Comparison of ENCODE assay signal across 9 mouse cellular contexts in genomic region chr10:99197607-99198305, GRCm38 (mm10).
DNase-seq lines count a peak whose midpoint lies in the region; ATAC-seq lines count a peak whose summit lies in the region.
"Had no signal": no experiment of that assay in that cellular context is flagged by ENCODE, and none has a peak within 500 bp of the region (broad histone marks: within the 10 kb centered on the region; RNA-seq: fewer than 3 reads in every experiment).

No protein-coding gene starts in this region.

- no peak overlapping the region for H3K4me3 ChIP-seq in hindbrain, embryonic 11.5 days (ENCODE audit: low read depth, low read length)
- no peak overlapping the region for H3K4me3 ChIP-seq in kidney, embryonic 16.5 days (ENCODE audit: low read length)

- no peaks in the 10 kb centered on the region for H3K36me3 ChIP-seq in hindbrain, embryonic 11.5 days (ENCODE audit: control insufficient read depth, insufficient read depth, low read length)
- peaks cover 4% of the 10 kb centered on the region; the same call in 1 of the 2 replicates for H3K36me3 ChIP-seq in kidney, embryonic 16.5 days (ENCODE audit: insufficient read depth, low read length)

- 61% methylated on average over 9 of the region's 9 CpGs for WGBS in hindbrain, embryonic 11.5 days
- WGBS in kidney, embryonic 16.5 days, result 82% methylated on average over 9 of the region's 9 CpGs

- no peaks in the 10 kb centered on the region for H3K9me3 ChIP-seq in hindbrain, embryonic 11.5 days (ENCODE audit: control insufficient read depth, low read length)
- H3K9me3 ChIP-seq in kidney, embryonic 16.5 days (ENCODE audit: low read length), result no peaks in the 10 kb centered on the region

- no peaks in the 10 kb centered on the region for H3K4me1 ChIP-seq in hindbrain, embryonic 11.5 days (replicated peaks; ENCODE audit: control insufficient read depth, insufficient read depth, low read length)
- H3K4me1 ChIP-seq in kidney, embryonic 16.5 days (ENCODE audit: insufficient read depth, low read length), result peaks cover 20% of the 10 kb centered on the region

- H3K27ac ChIP-seq in hindbrain, embryonic 11.5 days (ENCODE audit: low read depth, low read length), result peak overlapping the region; percentile 56; the same call in 1 of the 2 replicates
- H3K27ac ChIP-seq in kidney, embryonic 16.5 days (ENCODE audit: low read length), result no peak overlapping the region

- ATAC-seq in hindbrain, embryonic 11.5 days (ENCODE audit: low FRiP score), result peak; percentile 80
- peak; percentile 92 for ATAC-seq in megakaryocyte-erythroid progenitor cell, adult 5-6 weeks (replicated peaks; ENCODE audit: low FRiP score, low TSS enrichment, poor library complexity, severe bottlenecking)
- no peak for ATAC-seq in kidney, embryonic 16.5 days (ENCODE audit: low FRiP score, low TSS enrichment)

- H3K27me3 ChIP-seq in hindbrain, embryonic 11.5 days (ENCODE audit: control insufficient read depth, insufficient read depth, low read length), result no peaks in the 10 kb centered on the region
- no peaks in the 10 kb centered on the region for H3K27me3 ChIP-seq in kidney, embryonic 16.5 days (ENCODE audit: insufficient read depth, low read length)

- H3K9ac ChIP-seq in hindbrain, embryonic 11.5 days (ENCODE audit: low read depth, low read length), result no peak overlapping the region
- no peak overlapping the region for H3K9ac ChIP-seq in kidney, embryonic 16.5 days (replicated peaks; ENCODE audit: low read length)

- DNase-seq in A20 (ENCODE audit: low read depth, low spot score), result peak; percentile 82
- DNase-seq in MEL-GATA-1-ER (ENCODE audit: extremely low read depth, low read depth), result peak; percentile 50
- DNase-seq in hindbrain, embryonic 11.5 days (ENCODE audit: low spot score), result peak; percentile 37
- no peak for DNase-seq in frontal cortex, postnatal 36 days (ENCODE audit: low spot score in 2 of 2)
- no peak for DNase-seq in urinary bladder, adult 2 months (ENCODE audit: low spot score)
- DNase-seq: cerebellum, adult 2 months; right cerebral cortex, adult 18-20 months had no signal

- no peak overlapping the region for H3K4me2 ChIP-seq in hindbrain, embryonic 11.5 days (replicated peaks; ENCODE audit: low read depth, low read length)
- no peak overlapping the region for H3K4me2 ChIP-seq in kidney, embryonic 16.5 days (replicated peaks; ENCODE audit: low read depth, low read length)

Comparison
In these comparisons a context has a peak if more than half of its experiments do, and no peak if none do; other contexts are left out.
1. DNase-seq: peak in A20 (single experiment), MEL-GATA-1-ER (single experiment) and hindbrain, embryonic 11.5 days (single experiment); none in frontal cortex, postnatal 36 days (0 of 2) and urinary bladder, adult 2 months (single experiment).